Mouse (Mus musculus): ENCODE measurements around the gene Csrnp3. TPM values are rescaled to one million over a fixed set of nuclear protein-coding genes. Genes with fewer than 3 reads are reported as not detected.

The Csrnp3 gene
- polyA plus RNA-seq, 1 experiment, result not detected

GRCm38 (mm10) chr2:66044405-66045089, 199.0 kb downstream of the Csrnp3 start:
- no peak overlapping the region for H3K4me3 ChIP-seq (ENCODE audit: extremely low read depth, insufficient read depth, insufficient read length)
- TF ChIP-seq POLR2A (IDR thresholded peaks at IDR 0.05; ENCODE audit: low read depth, low read length) (no peak), CTCF (IDR thresholded peaks at IDR 0.05; ENCODE audit: extremely low read depth, insufficient read depth, insufficient read length, insufficient replicate concordance) (no peak)
- no peak for DNase-seq (ENCODE audit: low read depth in 1 of 2, low spot score in 2 of 2)
- WGBS, result 93% methylated on average over 12 of the region's 12 CpGs
- H3K36me3 ChIP-seq (ENCODE audit: control insufficient read depth, insufficient read depth, low read length), result no peaks in the 10 kb centered on the region
- H3K27me3 ChIP-seq (ENCODE audit: control insufficient read depth, insufficient read depth, low read length), result no peaks in the 10 kb centered on the region
- no peaks in the 10 kb centered on the region for H3K4me1 ChIP-seq (ENCODE audit: control insufficient read depth, insufficient read depth, insufficient read length)
- H3K27ac ChIP-seq (ENCODE audit: insufficient read depth, low read length), result no peak overlapping the region

GRCm38 (mm10) chr2:66063291-66063690, 217.7 kb downstream of the Csrnp3 start:
- TF ChIP-seq POLR2A (IDR thresholded peaks at IDR 0.05; ENCODE audit: low read depth, low read length) (no peak), CTCF (IDR thresholded peaks at IDR 0.05; ENCODE audit: extremely low read depth, insufficient read depth, insufficient read length, insufficient replicate concordance) (no peak)
- WGBS, result 84% methylated on average over 10 of the region's 10 CpGs

GRCm38 (mm10) chr2:66069454-66069853, 223.9 kb downstream of the Csrnp3 start:
- TF ChIP-seq CTCF (IDR thresholded peaks at IDR 0.05; ENCODE audit: extremely low read depth, insufficient read depth, insufficient read length, insufficient replicate concordance), result no peak
- TF ChIP-seq POLR2A (IDR thresholded peaks at IDR 0.05; ENCODE audit: low read depth, low read length), result no peak
- no peak for DNase-seq (ENCODE audit: low read depth in 1 of 2, low spot score in 2 of 2)
- no peaks in the 10 kb centered on the region for H3K4me1 ChIP-seq (ENCODE audit: control insufficient read depth, insufficient read depth, insufficient read length)
- no peak overlapping the region for H3K27ac ChIP-seq (ENCODE audit: insufficient read depth, low read length)
- no peak overlapping the region for H3K4me3 ChIP-seq (ENCODE audit: extremely low read depth, insufficient read depth, insufficient read length)
- no peaks in the 10 kb centered on the region for H3K36me3 ChIP-seq (ENCODE audit: control insufficient read depth, insufficient read depth, low read length)
- H3K27me3 ChIP-seq (ENCODE audit: control insufficient read depth, insufficient read depth, low read length), result no peaks in the 10 kb centered on the region
- 61% methylated on average over 6 of the region's 6 CpGs for whole genome bisulfite sequencing

More at GRCm38 (mm10) chr2:66063291-66063690, 217.7 kb downstream of the Csrnp3 start:
- Histone ChIP-seq H3K27ac (ENCODE audit: insufficient read depth, low read length) (no peak overlapping the region), H3K4me1 (ENCODE audit: control insufficient read depth, insufficient read depth, insufficient read length) (no peaks in the 10 kb centered on the region), H3K4me3 (ENCODE audit: extremely low read depth, insufficient read depth, insufficient read length) (no peak overlapping the region), H3K27me3 (ENCODE audit: control insufficient read depth, insufficient read depth, low read length) (no peaks in the 10 kb centered on the region), H3K36me3 (ENCODE audit: control insufficient read depth, insufficient read depth, low read length) (no peaks in the 10 kb centered on the region)
- no peak for DNase-seq (ENCODE audit: low read depth in 1 of 2, low spot score in 2 of 2)

- Histone ChIP-seq H3K4me1 (ENCODE audit: control insufficient read depth, insufficient read depth, insufficient read length) (no peaks in the 10 kb centered on the region), H3K36me3 (ENCODE audit: control insufficient read depth, insufficient read depth, low read length) (no peaks in the 10 kb centered on the region), H3K27me3 (ENCODE audit: control insufficient read depth, insufficient read depth, low read length) (no peaks in the 10 kb centered on the region), H3K27ac (ENCODE audit: insufficient read depth, low read length) (no peak overlapping the region), H3K4me3 (ENCODE audit: extremely low read depth, insufficient read depth, insufficient read length) (no peak overlapping the region)
- no peak for TF ChIP-seq CTCF (IDR thresholded peaks at IDR 0.05; ENCODE audit: extremely low read depth, insufficient read depth, insufficient read length, insufficient replicate concordance)
- WGBS, result 91% methylated on average over 2 of the region's 2 CpGs
- DNase-seq (ENCODE audit: low read depth in 1 of 2, low spot score in 2 of 2), result no peak
These were observed 235.2 kb downstream of the Csrnp3 start for GRCm38 (mm10) chr2:66080731-66081130.

Other genes starting within 250 kb of the Csrnp3 start
- gene Scn2a, start 225.0 kb upstream of the Csrnp3 start, polyA plus RNA-seq (2012; rRNA removed), result 0.04 TPM in 1 of 2 replicates, not detected in the other

Data from spleen, adult 2 months (tissue).